Mouse (Mus musculus): ENCODE results near the gene Alox5ap.

Alox5ap gene

DNA sequence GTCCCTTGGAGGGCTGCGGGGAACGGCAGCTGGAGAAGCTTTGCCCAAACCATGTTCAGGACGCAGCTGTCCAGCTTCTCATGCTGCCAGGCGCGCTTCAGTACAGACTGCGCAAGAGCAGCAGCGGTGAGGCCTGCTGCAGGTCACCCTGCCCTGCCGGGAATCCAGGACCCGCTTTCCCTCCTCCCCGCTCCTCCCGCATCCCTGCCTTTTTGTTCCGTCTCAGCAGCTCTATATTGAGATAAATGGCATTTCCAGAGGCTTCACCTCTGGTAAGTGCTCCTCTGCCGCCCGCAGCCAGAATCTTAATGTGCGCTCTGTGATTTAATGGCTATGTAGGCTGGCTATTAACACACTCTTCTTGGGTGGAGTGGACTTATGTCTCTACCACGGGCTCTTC lies 5.5 kb upstream of the Alox5ap start:
- DNase-seq (ENCODE audit: low spot score in 2 of 2) = no peak

DNA sequence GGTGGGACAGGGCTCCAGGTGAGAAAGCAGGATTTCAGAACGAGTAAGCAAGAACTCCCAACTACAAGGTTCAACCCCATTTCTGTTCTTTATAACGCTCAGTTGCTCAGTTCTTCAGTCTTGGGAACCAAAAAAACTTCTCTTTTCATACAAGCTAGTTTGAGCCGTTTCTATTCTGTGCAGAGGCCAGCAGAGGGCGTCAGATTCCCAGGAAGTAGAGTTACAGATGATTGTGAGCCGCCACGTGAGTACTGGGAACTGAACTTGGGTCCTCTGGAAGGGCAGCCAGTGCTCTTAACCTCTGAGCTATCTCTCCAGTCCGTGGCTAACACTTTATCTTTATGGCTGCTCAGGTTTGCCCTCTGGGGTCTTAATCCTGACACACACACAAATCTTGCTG lies 3.1 kb upstream of the Alox5ap start:
- no peak for DNase-seq (ENCODE audit: low spot score in 2 of 2)

DNA sequence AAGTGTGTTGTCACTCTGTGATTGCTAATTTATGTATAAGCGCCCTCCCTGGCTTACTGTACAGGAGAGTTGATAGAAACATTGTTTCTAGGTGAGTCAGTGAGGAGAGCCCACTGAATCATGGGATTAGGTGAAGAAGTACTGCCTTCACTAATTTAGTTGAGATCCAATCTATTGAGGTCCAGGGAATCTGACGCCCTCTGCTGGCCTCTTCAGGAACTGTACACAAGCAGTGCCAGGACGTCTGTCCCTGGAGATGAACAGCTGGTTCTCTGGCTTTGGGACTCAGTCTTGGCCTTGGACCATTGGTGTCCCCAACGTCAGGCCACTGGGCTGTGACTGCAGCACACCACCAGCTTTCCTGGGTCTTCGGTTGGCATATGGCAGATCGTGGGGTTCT lies 2.7 kb upstream of the Alox5ap start:
- DNase-seq (ENCODE audit: low spot score in 2 of 2) = no peak

GRCm38 (mm10) chr5:149264878-149265279 lies 312 bp downstream of the Alox5ap start:
- DNase-seq (ENCODE audit: low spot score in 2 of 2) = no peak

GRCm38 (mm10) chr5:149266761-149267221 lies 2.2 kb downstream of the Alox5ap start:
- DNase-seq (ENCODE audit: low spot score in 2 of 2) = no peak

DNA sequence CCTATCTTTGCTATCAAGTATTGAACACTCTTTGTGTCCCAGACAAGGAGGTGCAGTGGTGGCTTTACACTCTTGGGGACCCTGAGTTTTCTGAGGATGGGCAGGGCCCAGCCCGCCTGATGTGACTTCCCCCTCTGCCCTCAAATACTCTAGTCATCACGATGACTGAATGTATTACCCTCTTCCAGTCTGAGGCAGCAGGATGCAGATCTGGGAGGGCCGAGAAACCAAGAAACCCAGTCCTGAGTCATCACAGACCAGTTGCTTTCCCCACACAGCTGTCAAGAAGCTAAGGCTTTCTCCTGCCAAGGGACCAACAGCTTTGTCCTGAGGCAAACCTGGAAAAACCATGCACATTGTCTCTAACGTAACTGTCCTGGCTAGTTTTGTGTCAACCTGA lies 2.9 kb downstream of the Alox5ap start:
- no peak for DNase-seq (ENCODE audit: low spot score in 2 of 2)

DNA sequence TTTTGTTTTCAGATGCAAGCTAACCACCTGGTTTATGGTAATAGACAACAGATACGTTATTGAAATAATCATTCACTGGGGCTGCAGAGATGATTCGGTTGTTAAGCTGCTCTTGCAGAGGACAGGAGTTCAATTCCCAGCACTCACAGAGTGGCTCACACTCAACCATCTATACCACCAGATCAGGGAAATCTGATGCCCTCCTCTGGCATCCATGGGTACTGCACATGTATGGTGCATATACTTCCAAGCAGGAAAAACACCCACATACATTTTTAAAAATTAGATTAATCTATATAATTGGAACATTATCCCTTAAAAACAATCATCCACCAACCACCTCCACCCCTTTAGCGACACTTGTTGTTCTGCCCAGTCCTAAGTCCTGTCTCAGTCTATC lies 6.7 kb downstream of the Alox5ap start:
- no peak for DNase-seq (ENCODE audit: low spot score in 2 of 2)

GRCm38 (mm10) chr5:149272535-149272934 lies 8.0 kb downstream of the Alox5ap start:
- DNase-seq (ENCODE audit: low spot score in 2 of 2) = no peak

DNA sequence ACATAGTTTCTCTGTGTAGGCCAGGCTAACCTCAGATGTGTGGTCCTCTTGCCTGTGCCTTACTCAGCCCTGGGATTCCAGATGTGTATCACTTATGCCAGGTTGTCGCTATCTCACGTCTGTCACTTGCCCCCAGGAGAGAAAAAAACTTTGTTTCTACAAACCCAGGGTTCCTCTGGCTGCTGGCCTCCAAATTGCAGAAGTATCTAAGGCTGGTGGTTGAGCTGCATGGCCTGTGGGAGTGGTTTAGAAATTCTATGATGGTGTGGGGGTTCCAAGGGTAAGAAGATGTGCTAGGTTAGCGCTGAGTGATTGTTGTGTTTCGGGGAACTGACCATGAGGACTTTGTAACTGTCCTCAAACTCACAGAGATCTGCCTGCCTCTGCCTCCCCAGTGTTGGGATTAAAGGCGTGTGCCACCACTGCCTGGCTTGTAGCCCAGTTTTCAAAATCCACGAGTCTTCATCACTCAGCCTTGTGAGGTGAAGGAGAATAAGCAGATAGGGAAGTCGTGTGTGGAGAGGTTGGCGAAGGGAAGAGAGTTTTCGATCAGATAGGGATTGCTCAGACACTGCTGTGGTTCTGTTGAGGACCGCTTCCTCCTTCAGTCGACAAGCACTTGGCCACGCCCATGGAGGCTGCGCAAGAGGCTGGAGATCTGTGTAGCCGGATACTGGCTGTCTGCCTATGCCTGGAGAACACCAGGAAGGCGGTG lies 10.0 kb downstream of the Alox5ap start:
- no peak for DNase-seq (ENCODE audit: low spot score in 2 of 2)

DNA sequence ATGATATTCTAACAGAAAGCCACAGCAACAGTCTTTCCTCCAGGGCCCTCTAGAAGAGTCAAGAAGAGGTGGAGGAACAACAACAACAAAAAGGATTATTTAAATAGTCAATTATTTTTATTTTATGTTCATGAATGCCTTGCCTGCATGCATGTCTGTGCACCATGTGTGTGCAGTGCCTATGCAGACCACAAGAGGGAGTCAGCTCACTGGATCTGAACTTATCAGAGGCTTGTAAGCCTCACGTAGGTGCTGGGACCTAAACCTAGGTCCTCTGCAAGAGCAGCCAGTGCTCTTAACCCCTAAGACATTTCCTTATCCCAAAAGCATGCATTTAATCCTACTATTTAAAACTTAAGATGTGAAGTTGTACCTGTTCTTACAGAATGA lies 10.5 kb downstream of the Alox5ap start:
- DNase-seq (ENCODE audit: low spot score in 2 of 2) = no peak

DNA sequence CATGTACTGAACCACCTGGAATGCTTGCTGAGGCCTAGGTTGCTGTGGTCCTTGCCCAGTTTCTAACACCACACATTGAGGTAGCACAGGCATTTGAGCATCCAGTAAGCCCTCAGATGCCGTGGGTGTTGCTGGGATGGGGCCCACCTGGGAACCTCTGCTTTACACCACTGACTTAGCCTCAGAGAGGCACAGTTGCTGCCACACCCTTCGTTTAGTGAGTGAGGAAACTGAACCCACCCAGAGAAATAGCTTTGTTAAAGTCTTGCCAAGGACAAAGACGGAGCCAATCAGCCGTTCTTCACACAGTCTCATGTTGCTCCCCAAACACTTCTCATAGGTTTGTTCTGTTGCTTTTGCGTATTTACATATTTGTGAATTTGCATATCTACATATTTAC lies 13.0 kb downstream of the Alox5ap start:
- no peak for DNase-seq (ENCODE audit: low spot score in 2 of 2)

DNA sequence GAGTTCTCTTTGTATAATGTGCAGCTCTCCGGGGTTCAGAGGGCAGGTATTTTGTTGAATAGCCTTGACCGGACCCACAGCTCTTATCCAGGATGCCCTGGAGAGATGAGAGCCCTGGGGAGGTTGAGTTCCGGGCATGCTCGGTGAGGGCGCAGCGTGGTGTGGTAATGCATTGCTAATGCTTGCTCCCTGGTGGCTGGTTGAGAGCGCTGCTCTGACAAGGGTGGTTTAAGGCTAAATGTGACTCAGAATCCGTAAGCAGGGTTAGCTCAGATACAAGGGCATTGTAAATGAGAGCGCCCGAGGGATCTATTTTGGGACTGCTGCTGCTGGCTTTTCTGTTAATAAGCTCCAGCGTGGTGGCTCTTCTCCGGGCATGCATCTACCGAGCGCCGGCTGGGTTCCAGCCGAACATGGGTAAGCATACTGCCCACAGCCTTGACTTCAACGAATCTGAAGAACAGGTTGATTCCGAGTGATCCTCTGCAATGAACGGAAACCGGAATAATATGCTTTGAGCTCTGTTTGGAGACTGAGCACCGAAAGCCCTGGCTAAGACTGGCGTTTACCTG lies 14.8 kb downstream of the Alox5ap start:
- no peak for DNase-seq (ENCODE audit: low spot score in 2 of 2)

- DNase-seq (ENCODE audit: low spot score in 2 of 2) = no peak
Measured at GRCm38 (mm10) chr5:149283009-149283408, 18.4 kb downstream of the Alox5ap start.

GRCm38 (mm10) chr5:149283821-149284220 lies 19.3 kb downstream of the Alox5ap start:
- no peak for DNase-seq (ENCODE audit: low spot score in 2 of 2)

DNA sequence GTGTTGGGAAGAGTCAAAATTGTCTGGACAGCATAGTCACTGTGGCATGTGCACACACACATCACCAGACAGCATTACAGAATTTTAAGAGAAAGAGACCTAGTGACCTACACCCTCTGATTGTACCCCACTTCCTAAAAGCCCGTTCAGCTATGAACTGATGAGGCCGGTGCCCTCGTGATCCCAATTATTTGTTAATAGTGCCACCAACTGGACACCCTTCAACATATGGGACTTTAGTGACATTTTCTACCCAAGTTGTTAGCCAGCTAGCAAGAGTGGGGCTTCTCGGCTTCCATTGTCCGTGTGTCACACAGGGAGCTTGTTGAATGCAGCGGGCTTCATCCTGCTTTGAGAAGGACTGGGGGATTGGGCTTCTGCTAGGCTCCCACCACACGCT lies 21.5 kb downstream of the Alox5ap start:
- DNase-seq (ENCODE audit: low spot score in 2 of 2) = no peak

DNA sequence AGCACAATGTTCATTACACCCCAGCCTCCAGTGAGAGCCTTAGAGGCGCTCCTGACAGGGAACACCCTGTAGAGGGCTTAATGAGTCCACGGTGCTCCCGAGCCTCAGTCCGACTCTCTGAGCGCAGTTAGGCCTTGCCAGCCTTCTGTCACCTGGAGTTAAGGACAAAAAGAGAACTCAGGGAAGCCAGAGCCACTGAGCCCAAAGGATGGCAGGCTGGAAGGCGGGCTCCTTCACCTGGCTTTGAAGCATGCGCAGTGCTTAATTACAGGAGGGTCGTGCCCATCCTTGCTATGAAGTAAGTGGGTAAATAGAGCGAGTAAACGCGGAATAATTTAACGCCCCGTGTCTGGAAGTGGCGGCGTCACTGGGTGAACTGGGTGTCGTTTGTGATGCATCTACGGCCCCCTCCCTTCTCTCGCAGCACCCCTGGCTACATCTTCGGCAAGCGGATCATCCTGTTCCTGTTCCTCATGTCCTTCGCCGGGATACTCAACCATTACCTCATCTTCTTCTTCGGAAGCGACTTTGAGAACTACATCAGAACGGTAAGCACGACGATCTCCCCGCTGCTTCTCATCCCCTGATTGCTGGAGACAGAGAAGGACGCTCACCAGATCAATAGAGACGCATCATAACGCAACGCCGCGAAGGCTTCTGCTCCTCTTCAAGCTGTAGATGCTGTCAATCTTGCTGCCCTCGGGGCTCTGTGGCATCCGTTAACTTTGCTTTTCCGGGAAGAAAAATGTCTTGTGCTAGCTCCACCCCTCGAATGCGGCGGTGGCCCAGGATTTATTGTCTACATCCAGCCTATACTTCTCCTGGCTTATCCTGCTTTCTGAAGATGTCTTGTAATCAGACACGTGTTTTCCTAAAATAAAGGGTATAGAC lies 22.8 kb downstream of the Alox5ap start:
- DNase-seq (ENCODE audit: low spot score in 2 of 2) = no peak

- no peak for DNase-seq (ENCODE audit: low spot score in 2 of 2)
Measured at GRCm38 (mm10) chr5:149291266-149291665, 26.7 kb downstream of the Alox5ap start.

DNA sequence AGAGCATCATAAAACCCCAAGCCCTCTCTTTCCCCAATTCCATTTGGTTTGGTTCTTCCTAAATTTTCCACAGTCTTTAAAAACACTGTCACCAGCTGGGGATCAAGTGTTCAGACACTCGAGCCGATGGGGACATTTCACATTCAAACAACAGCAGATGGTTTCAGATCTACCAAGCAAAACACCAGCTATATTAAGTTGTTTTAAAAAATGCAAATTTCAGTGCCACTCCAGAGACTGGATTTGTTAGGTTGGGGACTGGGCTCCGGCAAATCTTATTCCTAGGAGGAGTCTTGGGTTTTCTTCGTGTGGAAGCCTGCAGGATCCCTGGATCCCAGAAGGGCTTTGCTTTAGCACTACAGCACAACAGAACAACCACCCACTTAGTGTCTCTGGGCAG lies 28.5 kb downstream of the Alox5ap start:
- DNase-seq (ENCODE audit: low spot score in 2 of 2) = no peak

GRCm38 (mm10) chr5:149296808-149297207 lies 32.2 kb downstream of the Alox5ap start:
- no peak for DNase-seq (ENCODE audit: low spot score in 2 of 2)

DNA sequence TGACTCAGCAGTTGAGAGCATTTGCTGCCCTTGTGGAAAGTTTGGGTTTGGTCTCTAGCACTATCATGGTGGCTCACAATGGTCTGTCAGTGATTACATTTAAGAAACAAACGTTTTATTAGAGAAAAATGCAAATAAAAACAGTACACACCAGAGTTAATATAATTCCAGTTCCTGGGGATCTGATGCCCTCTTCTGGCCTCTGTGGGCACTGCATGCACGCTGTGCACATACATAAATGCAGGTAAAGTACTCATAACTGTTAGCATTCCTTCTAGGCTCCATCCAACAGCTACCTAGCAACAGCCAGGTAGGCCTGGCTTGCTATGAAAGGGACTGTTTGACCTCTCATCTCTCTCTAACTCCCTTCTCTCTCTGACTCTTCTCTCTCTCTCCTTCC lies 32.9 kb downstream of the Alox5ap start:
- DNase-seq (ENCODE audit: low spot score in 2 of 2) = no peak

DNA sequence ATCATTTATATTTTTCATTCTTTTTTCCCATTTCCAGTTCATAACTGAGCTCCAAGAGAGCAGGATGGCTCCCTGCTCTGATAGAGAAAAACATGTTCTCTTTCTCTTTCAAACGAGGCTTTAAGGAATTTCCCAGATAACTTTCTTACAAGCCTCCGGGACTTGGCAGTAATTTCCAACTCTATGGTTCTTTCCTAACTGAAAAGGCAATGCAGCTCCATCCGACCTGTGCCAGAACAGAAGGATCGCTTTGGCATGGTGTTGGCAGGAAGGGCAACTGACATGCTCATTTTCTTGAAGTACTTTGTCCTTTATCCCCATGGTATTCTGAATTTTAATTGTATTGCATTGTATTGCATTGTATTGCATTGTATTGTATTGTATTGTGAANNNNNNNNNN lies 33.7 kb downstream of the Alox5ap start:
- no peak for DNase-seq (ENCODE audit: low spot score in 2 of 2)

DNA sequence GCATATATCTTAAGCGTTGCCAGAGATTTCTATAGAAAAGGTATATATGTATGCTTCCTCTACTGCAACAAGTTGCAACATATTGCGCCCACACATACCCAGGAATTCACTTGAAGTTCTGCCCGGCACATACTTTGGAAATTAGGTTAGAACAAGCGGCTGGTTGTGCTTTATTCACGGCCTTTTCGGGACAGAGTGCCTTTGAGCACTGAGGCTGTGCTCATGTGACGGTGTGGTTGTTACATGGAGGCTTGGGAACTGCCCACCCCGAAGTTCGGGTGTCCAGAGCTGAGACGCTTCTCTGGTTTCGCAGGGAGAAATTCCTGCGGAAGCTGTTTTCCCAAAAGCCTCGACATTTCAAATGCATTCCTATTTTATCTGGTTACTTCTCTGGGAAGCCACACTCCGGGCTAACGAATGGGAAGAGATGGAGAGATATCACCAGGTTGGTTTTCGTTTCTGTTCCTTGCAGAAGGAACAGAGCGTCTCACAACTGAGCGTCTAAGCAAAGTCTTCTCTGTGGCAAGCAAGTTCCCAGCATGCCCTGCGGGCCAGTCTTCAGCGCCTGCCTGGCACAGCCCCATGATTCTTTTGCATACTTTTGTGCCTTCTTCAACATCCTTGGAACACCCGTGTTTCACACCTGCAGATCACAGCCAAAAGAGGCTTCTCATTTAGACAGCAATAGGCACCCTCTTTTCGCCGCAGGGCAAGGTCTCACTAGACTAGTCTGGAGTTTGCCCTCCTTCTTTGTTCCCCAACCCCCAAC lies 48.5 kb downstream of the Alox5ap start:
- DNase-seq (ENCODE audit: low spot score in 2 of 2) = no peak

All from urinary bladder, adult 18-20 months (tissue).